ENCODE assay signal across 19 mouse cellular contexts in genomic region chr4:106994252-106994651, GRCm38 (mm10).
DNase-seq lines count a peak whose midpoint lies in the region; ATAC-seq lines count a peak whose summit lies in the region.
"Had no signal": no experiment of that assay in that cellular context is flagged by ENCODE, and none has a peak within 500 bp of the region (broad histone marks: within the 10 kb centered on the region; RNA-seq: fewer than 3 reads in every experiment).

No protein-coding gene starts in this region.

- H3K4me3 ChIP-seq in heart, embryonic 15.5 days = no peak overlapping the region
- H3K4me3 ChIP-seq in heart, embryonic 11.5 days (ENCODE audit: low read depth, low read length) = no peak overlapping the region
- H3K4me3 ChIP-seq in midbrain, embryonic 13.5 days (replicated peaks) = no peak overlapping the region
- H3K4me3 ChIP-seq in midbrain, embryonic 10.5 days = no peak overlapping the region
- no peak overlapping the region for H3K4me3 ChIP-seq in stomach, embryonic 16.5 days (replicated peaks; ENCODE audit: low read length)
- H3K4me3 ChIP-seq: limb, embryonic 12.5 days; megakaryocyte, embryonic 14.5 days had no signal

- WGBS in heart, embryonic 15.5 days = 77% methylated on average over 5 of the region's 5 CpGs
- 76% methylated on average over 5 of the region's 5 CpGs for WGBS in heart, embryonic 11.5 days (ENCODE audit: insufficient replicate concordance)
- WGBS in midbrain, embryonic 13.5 days = 90% methylated on average over 5 of the region's 5 CpGs
- 96% methylated on average over 5 of the region's 5 CpGs for WGBS in midbrain, embryonic 10.5 days
- WGBS in stomach, embryonic 16.5 days = 80% methylated on average over 5 of the region's 5 CpGs

- H3K4me2 ChIP-seq in heart, embryonic 15.5 days = no peak overlapping the region
- H3K4me2 ChIP-seq in heart, embryonic 11.5 days = no peak overlapping the region
- no peak overlapping the region for H3K4me2 ChIP-seq in midbrain, embryonic 13.5 days (replicated peaks)
- no peak overlapping the region for H3K4me2 ChIP-seq in stomach, embryonic 16.5 days (ENCODE audit: low read depth, low read length)
- H3K4me2 ChIP-seq: hindbrain, embryonic 14.5 days; limb, embryonic 12.5 days had no signal

- no peaks in the 10 kb centered on the region for H3K36me3 ChIP-seq in heart, embryonic 15.5 days
- no peaks in the 10 kb centered on the region for H3K36me3 ChIP-seq in heart, embryonic 11.5 days (ENCODE audit: control insufficient read depth, insufficient read depth, low read length)
- no peaks in the 10 kb centered on the region for H3K36me3 ChIP-seq in midbrain, embryonic 13.5 days
- H3K36me3 ChIP-seq in midbrain, embryonic 10.5 days = peaks cover 15% of the 10 kb centered on the region
- H3K36me3 ChIP-seq in stomach, embryonic 16.5 days (ENCODE audit: control insufficient read depth, insufficient read depth, low read length) = no peaks in the 10 kb centered on the region

- H3K27me3 ChIP-seq in heart, embryonic 15.5 days = no peaks in the 10 kb centered on the region
- no peaks in the 10 kb centered on the region for H3K27me3 ChIP-seq in heart, embryonic 11.5 days (ENCODE audit: control insufficient read depth, insufficient read depth, low read length)
- H3K27me3 ChIP-seq in midbrain, embryonic 13.5 days = no peaks in the 10 kb centered on the region
- peaks cover 25% of the 10 kb centered on the region for H3K27me3 ChIP-seq in midbrain, embryonic 10.5 days (ENCODE audit: low read depth, poor library complexity, severe bottlenecking)
- no peaks in the 10 kb centered on the region for H3K27me3 ChIP-seq in stomach, embryonic 16.5 days (ENCODE audit: control insufficient read depth, insufficient read depth, low read length)
- H3K27me3 ChIP-seq: limb, embryonic 12.5 days; megakaryocyte, embryonic 14.5 days had no signal

- DNase-seq in midbrain, embryonic 10.5 days (ENCODE audit: low spot score) = no peak
- DNase-seq in cerebellum, adult 9-11 months = peak; percentile 75
- DNase-seq in gastrocnemius, postnatal 25 days = no peak
- DNase-seq: adrenal gland, postnatal 25 days; heart, postnatal 10 days; kidney, adult 11 months; kidney, postnatal 36 days; layer of hippocampus, postnatal 36 days; spleen, adult 18-20 months; thymus, postnatal 25 days had no signal

- no peak for ATAC-seq in heart, embryonic 15.5 days (replicated peaks; ENCODE audit: insufficient number of reproducible peaks, insufficient read depth, low FRiP score, low read depth)
- no peak for ATAC-seq in heart, embryonic 11.5 days (replicated peaks; ENCODE audit: insufficient number of reproducible peaks, low FRiP score, low TSS enrichment)
- no peak for ATAC-seq in midbrain, embryonic 13.5 days
- no peak for ATAC-seq in stomach, embryonic 16.5 days (ENCODE audit: insufficient read depth, low FRiP score)
- ATAC-seq: CD4-positive, CD25-positive, alpha-beta regulatory T cell, adult 4 months; lung, postnatal 0 days had no signal

- H3K9me3 ChIP-seq in heart, embryonic 15.5 days (replicated peaks) = no peaks in the 10 kb centered on the region
- H3K9me3 ChIP-seq in heart, embryonic 11.5 days (replicated peaks; ENCODE audit: control insufficient read depth, low read length) = no peaks in the 10 kb centered on the region
- no peaks in the 10 kb centered on the region for H3K9me3 ChIP-seq in midbrain, embryonic 13.5 days
- no peaks in the 10 kb centered on the region for H3K9me3 ChIP-seq in midbrain, embryonic 10.5 days (replicated peaks)
- no peaks in the 10 kb centered on the region for H3K9me3 ChIP-seq in stomach, embryonic 16.5 days (replicated peaks; ENCODE audit: control insufficient read depth, low read length)
- H3K9me3 ChIP-seq: limb, embryonic 12.5 days; megakaryocyte, embryonic 14.5 days had no signal

- no peak overlapping the region for H3K9ac ChIP-seq in heart, embryonic 15.5 days
- no peak overlapping the region for H3K9ac ChIP-seq in heart, embryonic 11.5 days (ENCODE audit: low read depth, low read length)
- no peak overlapping the region for H3K9ac ChIP-seq in midbrain, embryonic 13.5 days (replicated peaks)
- H3K9ac ChIP-seq in stomach, embryonic 16.5 days (ENCODE audit: low read length) = no peak overlapping the region
- H3K9ac ChIP-seq: hindbrain, embryonic 14.5 days; limb, embryonic 12.5 days had no signal

- peaks cover 36% of the 10 kb centered on the region for H3K4me1 ChIP-seq in heart, embryonic 15.5 days (replicated peaks)
- H3K4me1 ChIP-seq in heart, embryonic 11.5 days (ENCODE audit: control insufficient read depth, insufficient read depth, low read length) = peaks cover 33% of the 10 kb centered on the region
- peaks cover 98% of the 10 kb centered on the region for H3K4me1 ChIP-seq in midbrain, embryonic 13.5 days (replicated peaks)
- peaks cover 92% of the 10 kb centered on the region for H3K4me1 ChIP-seq in midbrain, embryonic 10.5 days
- H3K4me1 ChIP-seq in stomach, embryonic 16.5 days (ENCODE audit: control insufficient read depth, insufficient read depth, low read length) = peaks cover 43% of the 10 kb centered on the region

- 0 out of 2 replicates have a peak overlapping the region, but pooled peaks have one; percentile 0 for H3K27ac ChIP-seq in heart, embryonic 15.5 days
- H3K27ac ChIP-seq in heart, embryonic 11.5 days (ENCODE audit: low read depth, low read length) = no peak overlapping the region
- 0 out of 2 replicates have a peak overlapping the region, but pooled peaks have one; percentile 9 for H3K27ac ChIP-seq in midbrain, embryonic 13.5 days
- H3K27ac ChIP-seq in midbrain, embryonic 10.5 days (replicated peaks) = no peak overlapping the region; the same call in 1 of the 2 replicates
- H3K27ac ChIP-seq in stomach, embryonic 16.5 days (ENCODE audit: low read length) = 0 out of 2 replicates have a peak overlapping the region, but pooled peaks have one; percentile 31
- H3K27ac ChIP-seq: hindbrain, embryonic 14.5 days; limb, embryonic 12.5 days had no signal

Comparison
In these comparisons a context has a peak if more than half of its experiments do, and no peak if none do; other contexts are left out.
1. H3K27ac ChIP-seq: peak in heart, embryonic 15.5 days (single experiment), midbrain, embryonic 13.5 days (single experiment) and stomach, embryonic 16.5 days (single experiment); none in heart, embryonic 11.5 days (single experiment) and midbrain, embryonic 10.5 days (single experiment).